Mouse (Mus musculus) CH12.LX (cell line): ENCODE data around the gene Slc4a10. TPM values are rescaled to one million over a fixed set of nuclear protein-coding genes. Genes with fewer than 3 reads are reported as not detected.

Experiments
- DNase-seq: peaks from one replicate; pipeline ENCODE4 v3.0.0-alpha.2; 2013; ENCODE audit errors: extremely low read depth
- H3K27ac ChIP-seq: 2 replicates; pipeline ENCODE4 v1.5.1; 2012; ENCODE audit warnings: low read depth, mild to moderate bottlenecking, control low read depth, moderate library complexity; ENCODE audit not compliant: insufficient read depth
- H3K27me3 ChIP-seq: replicated peaks from 2 replicates; pipeline ENCODE3; 2012; ENCODE audit warnings: inconsistent platforms
- H3K36me3 ChIP-seq, 2 experiments: replicated peaks in 1 of 2; 2 replicates each; pipeline versions ENCODE3 to v1.6.1; 2012; ENCODE audit warnings: inconsistent platforms in 1 of 2, low read length in 1 of 2, mild to moderate bottlenecking in 1 of 2, mixed read lengths in 1 of 2, moderate library complexity in 1 of 2; ENCODE audit not compliant: control insufficient read depth in 1 of 2, insufficient read depth in 1 of 2
- H3K4me1 ChIP-seq, 2 experiments: 2 replicates each; pipeline ENCODE4 v1.6.1; 2012; ENCODE audit warnings: inconsistent platforms in 1 of 2, moderate library complexity in 1 of 2; ENCODE audit not compliant: insufficient read depth in 2 of 2, control insufficient read depth in 1 of 2
- H3K4me2 ChIP-seq: 2 replicates; pipeline ENCODE4 v1.6.1; 2012; ENCODE audit warnings: low read depth, mild to moderate bottlenecking, control low read depth; ENCODE audit not compliant: poor library complexity, insufficient read depth, severe bottlenecking
- H3K4me3 ChIP-seq, 3 experiments: fragments of 150-350 bp in 1 of 3; sonication (generic) in 1 of 3; replicated peaks in 1 of 3; 2 replicates each; pipeline versions ENCODE3 to v1.5.1; 2011 to 2012; ENCODE audit warnings: low read depth in 2 of 3, low read length in 2 of 3, mild to moderate bottlenecking in 2 of 3, moderate library complexity in 2 of 3, control low read depth in 1 of 3, improper control_type of control experiment in 1 of 3, inconsistent platforms in 1 of 3, mixed read lengths in 1 of 3; ENCODE audit not compliant: poor library complexity in 1 of 3
- H3K79me2 ChIP-seq: replicated peaks from 2 replicates; pipeline ENCODE4 v1.6.1; 2012; ENCODE audit warnings: mild to moderate bottlenecking, moderate library complexity; ENCODE audit not compliant: control insufficient read depth, poor library complexity, insufficient read depth, severe bottlenecking; ENCODE audit errors: extremely low read depth
- H3K9ac ChIP-seq: 2 replicates; pipeline ENCODE4 v1.6.1; 2012; ENCODE audit warnings: low read depth, mild to moderate bottlenecking, control low read depth, moderate library complexity; ENCODE audit not compliant: insufficient read depth
- H3K9me3 ChIP-seq: replicated peaks from 2 replicates; pipeline ENCODE3; 2012; ENCODE audit warnings: low read length, inconsistent platforms, mixed read lengths
- CHD1 ChIP-seq: IDR thresholded peaks from 2 replicates; pipeline ENCODE4 v1.6.1; 2012; ENCODE audit warnings: low read depth, low read length, improper control_type of control experiment, inconsistent platforms
- CTCF ChIP-seq, 2 experiments: IDR thresholded peaks in 1 of 2; conservative IDR thresholded peaks in 1 of 2; 2 replicates each; pipeline ENCODE4 v1.5.1; 2011 to 2012; ENCODE audit warnings: low read depth in 2 of 2, low read length in 2 of 2, improper control_type of control experiment in 1 of 2, inconsistent platforms in 1 of 2, mild to moderate bottlenecking in 1 of 2, moderate library complexity in 1 of 2
- EP300 ChIP-seq: IDR thresholded peaks from 2 replicates; pipeline ENCODE4 v1.6.1; 2011; ENCODE audit warnings: low read length, improper control_type of control experiment
- GABPA ChIP-seq: IDR thresholded peaks from 2 replicates; pipeline ENCODE4 v1.6.1; 2012; ENCODE audit warnings: low read depth, low read length, improper control_type of control experiment, inconsistent platforms; ENCODE audit not compliant: insufficient replicate concordance
- HCFC1 ChIP-seq: IDR thresholded peaks from 2 replicates; pipeline ENCODE4 v1.6.1; 2012; ENCODE audit warnings: low read depth, mild to moderate bottlenecking, inconsistent platforms, low read length, improper control_type of control experiment
- IRF4 ChIP-seq: IDR thresholded peaks from 2 replicates; pipeline ENCODE4 v1.6.1; 2014; ENCODE audit warnings: low read depth, mild to moderate bottlenecking, inconsistent platforms, low read length, improper control_type of control experiment
- MAX ChIP-seq: IDR thresholded peaks from 2 replicates; pipeline ENCODE4 v1.6.1; 2011; ENCODE audit warnings: low read length, improper control_type of control experiment
- MEF2A ChIP-seq: IDR thresholded peaks from 2 replicates; pipeline ENCODE4 v1.6.1; 2014; ENCODE audit warnings: low read depth, mild to moderate bottlenecking, inconsistent platforms, low read length, improper control_type of control experiment, borderline replicate concordance
- MXI1 ChIP-seq: IDR thresholded peaks from 2 replicates; pipeline ENCODE4 v1.6.1; 2011; ENCODE audit warnings: mild to moderate bottlenecking, low read depth, low read length, improper control_type of control experiment
- NELFE ChIP-seq: IDR thresholded peaks from 2 replicates; pipeline ENCODE4 v1.6.1; 2011; ENCODE audit warnings: low read depth, low read length, improper control_type of control experiment
- RAD21 ChIP-seq: IDR thresholded peaks from 2 replicates; pipeline ENCODE4 v1.6.1; 2011; ENCODE audit warnings: low read depth, mild to moderate bottlenecking, low read length, improper control_type of control experiment, moderate library complexity
- SIN3A ChIP-seq: IDR thresholded peaks from 2 replicates; pipeline ENCODE4 v1.6.1; 2012; ENCODE audit warnings: low read length, improper control_type of control experiment, inconsistent platforms
- TBP ChIP-seq: conservative IDR thresholded peaks from 2 replicates; pipeline ENCODE4 v1.6.1; 2011; ENCODE audit warnings: low read depth, low read length, improper control_type of control experiment
- TCF12 ChIP-seq: IDR thresholded peaks from 2 replicates; pipeline ENCODE4 v1.6.1; 2014; ENCODE audit warnings: low read depth, mild to moderate bottlenecking, inconsistent platforms, low read length, improper control_type of control experiment
- UBTF ChIP-seq: IDR thresholded peaks from 2 replicates; pipeline ENCODE4 v1.6.1; 2012; ENCODE audit warnings: low read depth, mild to moderate bottlenecking, inconsistent platforms, low read length, improper control_type of control experiment, moderate library complexity
- USF1 ChIP-seq: IDR thresholded peaks from 2 replicates; pipeline ENCODE4 v1.6.1; 2014; ENCODE audit warnings: low read depth, mild to moderate bottlenecking, inconsistent platforms, low read length, improper control_type of control experiment
- ZC3H11A ChIP-seq: IDR thresholded peaks from 2 replicates; pipeline ENCODE4 v1.6.1; 2012; ENCODE audit warnings: low read depth, mild to moderate bottlenecking, inconsistent platforms, low read length, improper control_type of control experiment
- dilution Hi-C: fragments of 300-500 bp; cut with MboI; formaldehyde crosslinking; loops from 2 replicates; pipeline ENCODE4 v1.14.3; 2020; ENCODE audit warnings: low sequenced_read_pairs; ENCODE audit not compliant: extremely low pct_unique_long_range_greater_than_20kb, extremely low pct_ligation_motif_present
- in situ Hi-C: fragments of 300-500 bp; cut with MboI; formaldehyde crosslinking; loops from 3 replicates; pipeline ENCODE4 v1.14.3; 2019; ENCODE audit warnings: low sequenced_read_pairs, low pct_ligation_motif_present, low pct_unique_long_range_greater_than_20kb, mixed read lengths
- polyA plus RNA-seq: library from polyadenylated mRNA; unstranded; fragments of >175 nt; gene quantifications from 2 replicates; pipeline ENCODE4 v1.2.1, GENCODE M21; 2012; ENCODE audit warnings: low read depth; ENCODE audit not compliant: insufficient read length
- total RNA-seq, 2 experiments: library from RNA; depleted of rRNA; stranded (reverse); fragments of 300-350 nt in 1 of 2; fragments of >200 nt in 1 of 2; gene quantifications; 2 replicates each; pipeline ENCODE4 v1.2.3; 2012 to 2014

The Slc4a10 gene
- total and polyA plus RNA-seq, 3 experiments: not detected

DNA sequence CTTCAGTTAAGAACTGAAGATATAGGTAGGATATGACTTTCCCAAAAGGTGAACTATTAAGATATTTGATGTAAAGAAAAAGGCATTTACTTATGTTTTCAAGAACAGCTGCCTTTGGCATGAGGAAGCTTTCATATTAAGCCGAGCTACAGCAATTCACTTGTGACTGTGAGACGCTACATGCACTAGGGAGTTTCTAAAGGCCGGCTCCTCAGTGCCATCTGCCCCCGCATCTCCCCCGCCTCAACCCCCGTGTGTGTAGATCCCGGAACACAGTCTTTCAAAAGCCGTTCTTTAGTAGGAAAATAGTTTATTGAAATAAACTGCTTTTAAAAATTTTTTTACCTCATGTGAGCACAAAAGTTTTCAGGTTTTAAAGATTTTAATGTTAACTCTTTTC lies 42.5 kb downstream of the Slc4a10 start:
- no peak overlapping the region for H3K4me2 ChIP-seq
- H3K4me3 ChIP-seq: no peak overlapping the region
- no peak for DNase-seq
- H3K4me1 ChIP-seq: no peaks in the 10 kb centered on the region
- H3K9me3 ChIP-seq: no peaks in the 10 kb centered on the region
- dilution Hi-C loops: no loop called here
- in situ Hi-C loops: no loop called here
- no peak overlapping the region for H3K9ac ChIP-seq
- TF ChIP-seq ZC3H11A (no peak), TBP (no peak)
- TF ChIP-seq, all 38 proteins: peak for 0
- Histone ChIP-seq H3K36me3 (no peaks in the 10 kb centered on the region), H3K79me2 (no peaks in the 10 kb centered on the region), H3K27me3 (no peaks in the 10 kb centered on the region), H3K27ac (no peak overlapping the region)

DNA sequence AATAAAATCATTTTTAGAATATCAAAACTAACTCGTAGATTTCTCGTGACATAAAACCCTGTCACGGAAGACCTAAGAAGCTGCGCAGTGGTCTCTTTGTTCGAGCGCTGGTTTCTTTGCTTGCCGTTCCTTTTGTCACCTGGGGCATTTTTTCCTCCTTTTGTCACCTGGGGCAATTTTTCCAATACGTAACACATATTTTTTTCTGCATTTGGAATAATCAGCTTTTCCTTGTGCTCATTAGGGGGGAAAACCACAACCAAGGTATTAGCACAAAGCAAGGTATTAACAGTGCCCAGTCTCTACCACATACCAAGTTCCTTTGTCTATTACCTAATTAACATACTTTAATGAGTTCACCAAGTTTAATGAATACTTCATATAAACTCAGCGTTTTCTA lies 42.9 kb downstream of the Slc4a10 start:
- dilution Hi-C loops: no loop called here
- no peak overlapping the region for H3K4me2 ChIP-seq
- H3K79me2 ChIP-seq: no peaks in the 10 kb centered on the region
- no peak overlapping the region for H3K27ac ChIP-seq
- no peak overlapping the region for H3K9ac ChIP-seq
- no peak overlapping the region for H3K4me3 ChIP-seq
- in situ Hi-C loops: no loop called here
- no peaks in the 10 kb centered on the region for H3K9me3 ChIP-seq
- H3K27me3 ChIP-seq: no peaks in the 10 kb centered on the region
- DNase-seq: no peak
- no peaks in the 10 kb centered on the region for H3K4me1 ChIP-seq
- TF ChIP-seq TCF12 (no peak), UBTF (no peak), IRF4 (no peak), NELFE (no peak), SIN3A (no peak), MEF2A (no peak), CHD1 (no peak), MAX (no peak), CTCF (conservative IDR thresholded peaks at IDR 0.05 in 1 of 2, IDR thresholded peaks at IDR 0.05 in 1 of 2; ENCODE audit: low read depth in 2 of 2, low read length in 2 of 2) (no peak), EP300 (no peak), RAD21 (no peak), GABPA (no peak), HCFC1 (no peak), USF1 (no peak)
- H3K36me3 ChIP-seq: no peaks in the 10 kb centered on the region

- peaks cover 0 to 10% of the 10 kb centered on the region in 2 experiments; a peak in 1 of 4 replicates for H3K4me1 ChIP-seq
- H3K4me2 ChIP-seq: no peak overlapping the region
- peak; percentile 69 for DNase-seq
- H3K9ac ChIP-seq: no peak overlapping the region
- dilution Hi-C loops: no loop called here
- H3K79me2 ChIP-seq: no peaks in the 10 kb centered on the region
- in situ Hi-C loops: no loop called here
- no peaks in the 10 kb centered on the region for H3K36me3 ChIP-seq
- no peaks in the 10 kb centered on the region for H3K9me3 ChIP-seq
- no peaks in the 10 kb centered on the region for H3K27me3 ChIP-seq
- no peak overlapping the region for H3K4me3 ChIP-seq
- H3K27ac ChIP-seq: no peak overlapping the region
- TF ChIP-seq EP300: peak; percentile 75
- TF ChIP-seq TCF12: peak; percentile 21; the same call in 1 of the 2 replicates
- no peak for TF ChIP-seq SIN3A
- TF ChIP-seq IRF4: peak; percentile 85
- TF ChIP-seq MXI1: no peak
- no peak for TF ChIP-seq MAX
- TF ChIP-seq, all 38 proteins: peak for 3
These were observed 54.3 kb downstream of the Slc4a10 start for GRCm38 (mm10) chr2:62100526-62100925.
